Mouse (Mus musculus): ENCODE data around the gene Map2k2.
"Not testable (repeated sequence)": the region's sequence is repeated elsewhere in the genome, so short reads cannot be mapped to it uniquely, and the experiment has no call there.

The Map2k2 gene

GRCm38 (mm10) chr10:81142551-81142981 lies 36.9 kb downstream of the Map2k2 start:
- DNase-seq (ENCODE audit: low read depth, low spot score): no peak

- DNase-seq (ENCODE audit: low read depth, low spot score): no peak
These were observed 37.5 kb downstream of the Map2k2 start for GRCm38 (mm10) chr10:81143157-81143633.

DNA sequence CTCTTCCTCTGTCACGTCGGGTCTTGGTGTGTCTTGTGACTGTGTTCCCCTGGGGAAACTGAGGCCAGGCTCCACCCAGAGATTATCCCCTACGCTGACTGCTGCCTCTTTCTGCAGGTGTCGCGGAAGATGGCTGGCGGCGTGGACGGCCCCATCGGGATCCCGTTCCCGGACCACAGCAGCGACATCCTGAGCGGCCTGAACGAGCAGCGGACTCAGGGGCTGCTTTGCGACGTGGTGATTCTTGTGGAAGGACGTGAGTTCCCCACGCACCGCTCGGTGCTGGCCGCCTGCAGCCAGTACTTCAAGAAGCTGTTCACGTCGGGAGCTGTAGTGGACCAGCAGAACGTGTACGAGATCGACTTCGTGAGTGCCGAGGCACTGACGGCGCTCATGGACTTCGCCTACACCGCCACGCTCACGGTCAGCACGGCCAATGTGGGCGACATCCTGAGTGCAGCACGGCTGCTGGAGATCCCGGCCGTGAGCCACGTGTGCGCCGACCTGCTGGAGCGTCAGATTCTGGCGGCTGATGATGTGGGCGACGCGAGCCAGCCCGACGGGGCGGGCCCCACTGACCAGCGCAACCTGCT lies 38.2 kb downstream of the Map2k2 start:
- DNase-seq (ENCODE audit: low read depth, low spot score): no peak

DNA sequence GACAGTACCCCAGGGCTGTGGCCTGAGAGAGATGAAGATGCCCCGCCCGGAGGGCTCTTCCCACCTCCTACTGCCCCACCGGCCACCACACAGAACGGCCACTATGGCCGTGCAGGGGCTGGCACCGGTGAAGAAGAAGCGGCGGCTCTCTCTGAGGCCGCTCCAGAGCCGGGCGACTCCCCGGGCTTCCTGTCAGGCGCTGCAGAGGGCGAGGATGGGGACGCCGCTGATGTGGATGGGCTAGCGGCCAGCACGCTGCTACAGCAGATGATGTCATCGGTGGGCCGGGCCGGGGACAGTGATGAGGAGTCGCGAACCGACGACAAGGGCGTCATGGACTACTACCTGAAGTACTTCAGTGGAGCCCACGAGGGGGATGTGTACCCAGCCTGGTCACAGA lies 39.0 kb downstream of the Map2k2 start:
- DNase-seq (ENCODE audit: low read depth, low spot score): no peak

- DNase-seq (ENCODE audit: low read depth, low spot score): no peak
These were observed 39.6 kb downstream of the Map2k2 start for GRCm38 (mm10) chr10:81145307-81145706.

DNA sequence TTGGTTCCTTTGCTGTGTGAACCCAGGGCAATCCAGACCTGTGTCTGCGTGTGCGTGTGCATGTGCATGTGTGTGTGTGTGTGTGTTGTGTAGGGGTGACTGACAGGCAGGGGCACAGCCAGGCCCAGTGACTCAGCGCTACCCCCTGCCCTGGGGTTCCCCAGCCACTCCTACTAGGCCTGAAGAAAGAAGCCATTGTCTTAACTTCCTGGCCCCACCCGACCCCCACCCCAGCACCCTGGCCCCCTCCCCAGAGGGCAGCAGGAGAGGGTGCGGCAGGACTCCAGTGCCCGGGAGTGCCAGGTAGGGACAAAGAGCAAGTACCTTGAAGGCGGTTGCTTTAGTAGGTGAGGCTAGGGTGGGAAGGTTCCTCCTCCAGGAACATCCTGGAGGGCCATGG lies 40.1 kb downstream of the Map2k2 start:
- no peak for DNase-seq (ENCODE audit: low read depth, low spot score)

DNA sequence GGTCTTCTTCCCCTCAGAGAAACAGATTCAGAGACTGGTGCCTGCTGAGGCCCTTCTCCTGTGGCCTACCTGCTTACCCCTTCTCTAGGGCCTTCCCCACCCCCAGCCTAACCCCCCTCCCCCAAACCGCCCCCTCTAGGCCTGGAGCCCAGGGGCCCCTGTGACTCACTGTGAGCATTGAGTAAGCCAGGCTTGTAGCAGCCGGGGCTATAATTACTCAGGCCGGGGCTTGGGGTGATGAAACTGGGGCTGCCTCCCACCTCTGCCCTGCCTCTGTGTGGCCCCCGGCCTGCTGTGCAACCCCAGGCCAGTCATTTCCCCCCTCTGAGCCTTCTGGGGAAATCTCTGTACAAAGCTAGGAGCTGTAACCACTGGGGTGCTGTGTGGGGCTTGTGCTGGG lies 40.6 kb downstream of the Map2k2 start:
- DNase-seq (ENCODE audit: low read depth, low spot score): no peak

- no peak for DNase-seq (ENCODE audit: low read depth, low spot score)
These were observed 45.5 kb downstream of the Map2k2 start for GRCm38 (mm10) chr10:81151261-81151660.

DNA sequence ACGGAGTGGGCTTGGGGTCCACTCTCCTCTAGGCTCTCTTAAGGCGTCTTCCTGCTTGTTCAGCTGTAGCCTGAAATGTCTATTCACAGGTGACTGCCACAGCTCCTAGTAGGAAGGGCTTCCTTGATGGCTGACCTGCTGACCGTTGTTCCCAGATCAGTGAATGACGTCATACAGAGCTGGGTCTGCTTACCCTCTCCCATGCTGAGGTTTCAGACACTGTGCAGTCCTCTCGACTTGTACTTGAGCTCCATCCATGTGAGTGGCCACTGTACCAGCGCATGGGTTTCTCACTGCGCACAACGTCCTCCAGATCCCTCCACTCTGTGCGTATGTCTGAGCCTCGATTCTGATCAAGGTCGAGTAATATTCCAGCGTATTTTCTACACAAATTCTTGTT lies 46.9 kb downstream of the Map2k2 start:
- no peak for DNase-seq (ENCODE audit: low read depth, low spot score)

DNA sequence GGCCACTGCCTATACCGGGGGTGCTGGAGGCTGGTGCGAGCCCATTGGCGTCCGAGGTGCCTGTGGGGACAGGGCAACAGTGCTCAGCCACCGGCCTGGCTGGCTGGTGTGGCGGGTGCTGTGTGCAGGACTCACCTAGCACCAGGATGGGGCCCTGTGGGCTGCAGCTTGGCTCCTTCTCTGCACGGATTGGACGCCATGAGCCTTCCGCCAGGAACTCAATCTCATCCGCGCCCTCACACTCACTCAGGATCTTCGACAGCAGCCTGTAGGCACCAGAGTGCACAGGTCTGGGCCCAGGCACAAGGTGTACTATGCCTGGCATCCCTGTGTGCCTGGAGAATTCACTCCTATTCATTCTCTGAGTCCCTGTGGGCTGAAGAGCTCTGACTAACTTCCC lies 48.6 kb downstream of the Map2k2 start:
- no peak for DNase-seq (ENCODE audit: low read depth, low spot score)

DNA sequence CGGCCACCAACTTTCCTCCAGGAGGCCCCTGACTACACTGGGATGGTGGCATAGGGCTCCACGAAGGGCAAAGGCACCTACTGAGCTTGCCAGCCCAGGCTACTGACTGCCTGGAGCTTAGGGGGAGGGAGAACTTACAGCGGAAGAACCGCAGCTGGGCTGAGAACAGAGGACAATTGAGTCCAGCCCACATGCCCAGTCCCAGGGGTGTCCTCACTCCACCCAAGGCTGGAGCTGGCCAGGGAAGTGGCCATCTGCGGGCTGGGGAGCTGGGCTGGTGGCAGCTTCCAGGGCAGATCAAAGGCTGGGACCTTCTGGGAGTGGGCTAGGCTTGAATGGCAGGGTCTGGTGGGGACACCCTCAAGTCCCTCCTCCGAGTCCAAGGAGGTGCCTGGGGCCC lies 49.0 kb downstream of the Map2k2 start:
- no peak for DNase-seq (ENCODE audit: low read depth, low spot score)

GRCm38 (mm10) chr10:81161602-81162317 lies 56.0 kb downstream of the Map2k2 start:
- DNase-seq (ENCODE audit: low read depth, low spot score): no peak

DNA sequence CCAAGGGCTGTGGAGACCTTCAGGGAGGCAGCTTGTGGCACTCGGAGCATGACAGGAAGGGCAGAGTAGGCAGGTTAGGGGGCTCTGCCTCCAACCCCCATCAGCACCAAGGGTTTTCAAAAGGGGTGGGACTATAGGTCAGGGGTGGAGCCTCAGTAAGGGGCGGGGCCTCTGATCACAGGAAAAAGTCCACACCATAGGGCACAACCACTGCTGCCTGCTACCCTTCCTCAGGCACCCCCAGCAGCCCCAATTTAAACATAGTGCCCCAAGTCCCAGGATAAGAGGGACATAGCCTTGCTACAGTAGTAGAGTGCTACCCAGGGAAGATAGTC lies 56.6 kb downstream of the Map2k2 start:
- DNase-seq (ENCODE audit: low read depth, low spot score): no peak

DNA sequence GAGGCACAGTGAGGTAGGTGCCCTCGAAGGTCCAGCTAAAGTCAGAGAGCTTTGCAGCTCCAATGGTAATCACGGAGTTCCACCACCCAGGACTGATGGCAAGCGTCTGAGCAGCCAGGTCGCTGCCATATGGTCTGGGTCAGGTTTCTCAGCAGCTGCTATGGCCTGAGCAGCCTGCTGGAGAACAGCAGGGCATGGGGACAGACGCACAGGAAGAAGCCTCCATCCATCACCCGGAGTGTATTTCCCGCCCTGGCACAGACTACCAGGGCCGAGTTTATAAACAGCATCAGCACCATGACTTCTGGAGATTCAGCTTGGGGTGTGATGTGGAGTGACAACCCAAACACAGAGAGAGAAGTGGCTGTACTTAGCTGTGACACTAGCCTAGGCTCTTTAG lies 59.4 kb downstream of the Map2k2 start:
- no peak for DNase-seq (ENCODE audit: low read depth, low spot score)

GRCm38 (mm10) chr10:81167200-81168086 lies 61.7 kb downstream of the Map2k2 start, which contains the start of gene Pias4:
Pias4 (minus strand) TSS chr10:81167923.
- DNase-seq (ENCODE audit: low read depth, low spot score): peak; percentile 99

DNA sequence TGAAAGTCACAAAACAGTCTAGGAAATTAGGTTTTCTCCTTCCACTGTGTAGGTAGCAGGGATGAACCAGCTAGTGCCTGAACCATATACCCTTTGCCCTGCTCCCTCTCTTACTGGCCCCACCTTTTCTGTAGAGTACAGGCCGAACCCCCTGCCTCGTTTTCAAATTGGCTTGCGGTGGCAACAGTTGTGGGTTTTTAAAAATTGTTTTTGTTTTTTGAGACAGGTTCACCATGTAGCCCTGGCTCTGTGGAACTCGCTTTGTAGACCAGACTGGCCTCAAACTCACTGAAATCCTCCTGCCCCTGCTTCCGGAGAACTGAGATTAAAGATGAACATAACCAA lies 62.3 kb downstream of the Map2k2 start:
- no peak for DNase-seq (ENCODE audit: low read depth, low spot score)

DNA sequence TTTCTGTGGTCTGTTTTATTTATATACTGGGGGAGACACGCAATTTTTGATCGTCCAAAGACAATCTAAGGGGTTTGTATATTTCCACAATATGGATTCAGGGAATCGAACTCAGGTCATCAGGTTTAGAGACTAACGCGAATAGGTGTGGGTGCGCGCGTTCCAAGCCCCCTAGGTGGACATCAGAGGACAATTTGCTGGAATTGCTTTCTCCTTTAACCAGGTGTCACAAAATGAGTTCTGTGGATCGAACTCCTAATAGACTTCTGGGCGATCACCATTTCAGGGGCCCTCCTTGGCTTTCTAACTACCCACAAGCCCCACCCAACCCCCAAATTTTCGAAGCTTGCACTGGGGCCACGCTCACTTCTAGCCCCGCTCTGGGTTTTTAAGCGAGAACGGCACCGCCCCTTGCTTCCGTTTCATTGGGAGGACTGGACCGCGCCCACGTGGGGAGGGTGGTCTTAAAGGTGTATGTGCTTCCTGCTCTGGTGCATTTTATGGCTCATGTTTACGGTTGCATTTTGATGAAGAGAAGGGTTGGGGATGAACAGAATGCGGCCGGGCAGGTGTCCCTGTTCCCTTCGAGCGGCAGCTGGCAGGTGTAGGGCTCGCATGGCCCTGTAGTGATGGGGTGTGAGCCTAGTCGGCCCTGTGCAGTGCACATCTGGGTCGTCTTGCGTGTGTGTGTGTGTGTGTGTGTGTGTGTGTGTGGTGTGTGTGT lies 63.0 kb downstream of the Map2k2 start:
- peak; percentile 79 for DNase-seq (ENCODE audit: low read depth, low spot score)

GRCm38 (mm10) chr10:81169411-81169900 lies 63.7 kb downstream of the Map2k2 start:
- DNase-seq (ENCODE audit: low read depth, low spot score): not testable (repeated sequence)

DNA sequence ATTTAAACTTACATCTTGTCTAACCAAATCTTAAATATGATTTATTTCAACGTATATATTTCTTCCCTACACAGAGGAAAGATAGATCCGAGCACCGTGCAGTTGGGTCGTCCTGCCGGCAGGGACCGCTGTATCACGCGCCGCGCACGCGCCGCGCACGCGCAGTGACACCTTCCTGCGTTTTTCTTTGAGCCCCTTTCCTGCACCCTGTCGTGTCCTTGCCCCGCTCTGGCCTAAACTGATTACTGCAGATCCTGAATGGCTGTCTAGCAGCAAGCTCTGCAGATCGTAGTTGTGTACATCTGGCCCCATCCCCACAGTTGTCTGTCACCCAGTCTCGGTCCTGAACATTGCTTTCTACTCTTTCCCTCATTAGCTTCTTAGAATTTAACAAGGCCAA lies 67.4 kb downstream of the Map2k2 start:
- peak; percentile 89 for DNase-seq (ENCODE audit: low read depth, low spot score)

GRCm38 (mm10) chr10:81174617-81175344 lies 69.1 kb downstream of the Map2k2 start:
- peak; percentile 93 for DNase-seq (ENCODE audit: low read depth, low spot score)

- DNase-seq (ENCODE audit: low read depth, low spot score): not testable (repeated sequence)
These were observed 69.6 kb downstream of the Map2k2 start for GRCm38 (mm10) chr10:81175345-81175701.
